Mouse (Mus musculus): ENCODE data around the gene Hells. TPM values are rescaled to one million over a fixed set of nuclear protein-coding genes. Genes with fewer than 3 reads are reported as not detected.

Gene Hells
- polyA plus RNA-seq, 1 experiment from 2014 or later, result 86.4 TPM

GRCm38 (mm10) chr19:38944590-38945307, 14.0 kb downstream of the Hells start:
- Histone ChIP-seq H3K4me2 (no peak overlapping the region), H3K27ac (no peak overlapping the region), H3K4me1 (replicated peaks) (no peaks in the 10 kb centered on the region), H3K9ac (replicated peaks) (no peak overlapping the region), H3K36me3 (peaks cover 74% of the 10 kb centered on the region), H3K4me3 (replicated peaks) (no peak overlapping the region), H3K27me3 (no peaks in the 10 kb centered on the region), H3K9me3 (no peaks in the 10 kb centered on the region)
- WGBS, result 91% methylated on average over 2 of the region's 2 CpGs
- ATAC-seq (ENCODE audit: insufficient number of reproducible peaks, insufficient read depth, low FRiP score, low TSS enrichment, low read depth), result no peak

GRCm38 (mm10) chr19:38970741-38971140, 40.0 kb downstream of the Hells start:
- WGBS, result 91% methylated on average over 6 of the region's 6 CpGs
- no peak overlapping the region for H3K4me3 ChIP-seq (replicated peaks)

GRCm38 (mm10) chr19:38972581-38972980, 41.9 kb downstream of the Hells start:
- H3K4me2 ChIP-seq, result no peak overlapping the region
- 71% methylated on average over 5 of the region's 5 CpGs for WGBS
- no peak for ATAC-seq (ENCODE audit: insufficient number of reproducible peaks, insufficient read depth, low FRiP score, low TSS enrichment, low read depth)
- no peak overlapping the region for H3K4me3 ChIP-seq (replicated peaks)
- peaks cover 39% of the 10 kb centered on the region for H3K36me3 ChIP-seq
- H3K9me3 ChIP-seq, result no peaks in the 10 kb centered on the region
- H3K4me1 ChIP-seq (replicated peaks), result no peaks in the 10 kb centered on the region
- no peak overlapping the region for H3K9ac ChIP-seq (replicated peaks)
- H3K27ac ChIP-seq, result no peak overlapping the region
- H3K27me3 ChIP-seq, result no peaks in the 10 kb centered on the region

More at GRCm38 (mm10) chr19:38970741-38971140, 40.0 kb downstream of the Hells start:
- Histone ChIP-seq H3K36me3 (peaks cover 53% of the 10 kb centered on the region), H3K9ac (replicated peaks) (no peak overlapping the region), H3K27me3 (no peaks in the 10 kb centered on the region), H3K4me1 (replicated peaks) (no peaks in the 10 kb centered on the region), H3K27ac (no peak overlapping the region), H3K9me3 (no peaks in the 10 kb centered on the region), H3K4me2 (no peak overlapping the region)
- no peak for ATAC-seq (ENCODE audit: insufficient number of reproducible peaks, insufficient read depth, low FRiP score, low TSS enrichment, low read depth)

GRCm38 (mm10) chr19:38973666-38974065, 43.0 kb downstream of the Hells start:
- peaks cover 35% of the 10 kb centered on the region for H3K36me3 ChIP-seq
- no peaks in the 10 kb centered on the region for H3K27me3 ChIP-seq
- ATAC-seq (ENCODE audit: insufficient number of reproducible peaks, insufficient read depth, low FRiP score, low TSS enrichment, low read depth), result no peak
- WGBS, result 74% methylated on average over 7 of the region's 7 CpGs
- H3K27ac ChIP-seq, result no peak overlapping the region
- H3K9me3 ChIP-seq, result no peaks in the 10 kb centered on the region
- no peak overlapping the region for H3K4me2 ChIP-seq
- H3K4me1 ChIP-seq (replicated peaks), result no peaks in the 10 kb centered on the region
- no peak overlapping the region for H3K9ac ChIP-seq (replicated peaks)
- H3K4me3 ChIP-seq (replicated peaks), result no peak overlapping the region

GRCm38 (mm10) chr19:38976269-38976668, 45.6 kb downstream of the Hells start:
- Histone ChIP-seq H3K9me3 (no peaks in the 10 kb centered on the region), H3K27me3 (no peaks in the 10 kb centered on the region), H3K4me1 (replicated peaks) (no peaks in the 10 kb centered on the region), H3K27ac (no peak overlapping the region), H3K36me3 (peaks cover 16% of the 10 kb centered on the region), H3K4me2 (no peak overlapping the region), H3K4me3 (replicated peaks) (no peak overlapping the region), H3K9ac (replicated peaks) (no peak overlapping the region)
- no peak for ATAC-seq (ENCODE audit: insufficient number of reproducible peaks, insufficient read depth, low FRiP score, low TSS enrichment, low read depth)

DNA sequence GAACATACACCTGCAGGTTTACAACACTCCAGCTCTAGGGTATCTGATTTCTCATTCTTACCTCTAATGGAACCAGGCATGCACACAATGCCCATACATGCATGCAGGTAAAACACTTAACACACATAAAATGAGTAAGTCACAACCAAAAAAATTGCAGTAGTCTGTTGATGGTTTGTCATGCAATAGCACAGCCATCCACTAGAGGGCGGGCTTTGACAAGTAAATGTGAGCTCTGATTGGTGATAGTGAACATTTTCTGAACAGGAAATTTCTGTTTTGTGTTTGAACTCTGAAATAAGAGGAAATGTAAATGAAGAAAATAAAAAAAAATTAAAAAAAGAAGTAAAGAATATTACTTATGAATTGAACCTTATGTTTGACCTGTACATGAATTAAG, 51.3 kb downstream of the Hells start:
- Histone ChIP-seq H3K27me3 (no peaks in the 10 kb centered on the region), H3K36me3 (no peaks in the 10 kb centered on the region), H3K9ac (replicated peaks) (no peak overlapping the region), H3K27ac (no peak overlapping the region), H3K9me3 (no peaks in the 10 kb centered on the region), H3K4me2 (no peak overlapping the region), H3K4me3 (replicated peaks) (no peak overlapping the region), H3K4me1 (replicated peaks) (no peaks in the 10 kb centered on the region)
- no peak for ATAC-seq (ENCODE audit: insufficient number of reproducible peaks, insufficient read depth, low FRiP score, low TSS enrichment, low read depth)
- WGBS, result 0% methylated on average over 1 of the region's 1 CpGs

DNA sequence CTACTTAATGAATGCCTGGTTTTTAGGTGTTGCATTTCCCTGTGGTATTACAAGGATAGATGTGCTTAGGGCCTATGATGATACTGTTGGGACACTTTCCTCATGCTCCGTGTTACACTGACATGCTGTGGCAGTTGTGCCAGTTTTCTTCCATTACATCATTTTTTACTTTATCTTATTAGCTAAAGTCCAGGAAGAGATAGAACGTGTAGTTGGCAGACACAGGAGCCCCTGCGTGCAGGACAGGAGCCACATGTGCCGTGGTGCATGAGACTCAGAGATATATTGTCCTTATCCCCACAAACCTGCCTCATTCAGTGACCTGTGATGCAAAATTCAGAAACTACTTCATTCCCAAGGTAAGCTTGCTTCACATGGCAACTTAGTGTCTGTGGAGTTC, 67.5 kb downstream of the Hells start:
- Histone ChIP-seq H3K9me3 (peaks cover 6% of the 10 kb centered on the region; the same call in 1 of the 2 replicates), H3K4me3 (replicated peaks) (no peak overlapping the region), H3K4me2 (no peak overlapping the region), H3K4me1 (replicated peaks) (no peaks in the 10 kb centered on the region), H3K9ac (replicated peaks) (no peak overlapping the region), H3K36me3 (no peaks in the 10 kb centered on the region), H3K27ac (no peak overlapping the region), H3K27me3 (no peaks in the 10 kb centered on the region)
- 84% methylated on average over 4 of the region's 4 CpGs for WGBS
- no peak for ATAC-seq (ENCODE audit: insufficient number of reproducible peaks, insufficient read depth, low FRiP score, low TSS enrichment, low read depth)

DNA sequence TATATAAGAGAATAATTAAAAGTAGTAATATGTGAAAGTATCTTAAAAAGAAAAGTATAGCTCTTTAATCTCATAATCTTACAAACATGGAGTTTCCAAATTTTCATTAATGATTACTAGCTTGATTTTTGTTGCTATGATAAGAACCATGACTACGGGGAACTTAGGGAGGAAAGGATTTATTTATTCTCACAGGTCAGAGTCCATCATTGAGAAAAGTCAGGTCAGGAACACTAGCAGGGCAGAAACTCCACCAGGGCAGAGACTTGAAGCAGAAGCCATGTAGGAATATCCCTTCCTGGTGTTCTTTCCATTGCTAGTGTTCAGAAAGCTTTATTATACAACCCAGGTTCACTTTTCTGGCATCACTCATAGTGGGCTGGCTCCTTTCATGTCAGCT, 68.0 kb downstream of the Hells start:
- WGBS, result 77% methylated on average over 1 of the region's 1 CpGs
- no peak overlapping the region for H3K4me3 ChIP-seq (replicated peaks)

GRCm38 (mm10) chr19:39005132-39005531, 74.4 kb downstream of the Hells start:
- H3K27me3 ChIP-seq, result no peaks in the 10 kb centered on the region
- no peaks in the 10 kb centered on the region for H3K36me3 ChIP-seq
- H3K4me3 ChIP-seq (replicated peaks), result no peak overlapping the region
- ATAC-seq (ENCODE audit: insufficient number of reproducible peaks, insufficient read depth, low FRiP score, low TSS enrichment, low read depth), result no peak
- 87% methylated on average over 1 of the region's 1 CpGs for WGBS
- no peaks in the 10 kb centered on the region for H3K4me1 ChIP-seq (replicated peaks)
- no peak overlapping the region for H3K27ac ChIP-seq
- H3K4me2 ChIP-seq, result no peak overlapping the region
- H3K9ac ChIP-seq (replicated peaks), result no peak overlapping the region
- H3K9me3 ChIP-seq, result no peaks in the 10 kb centered on the region

More for the DNA sequence above, 68.0 kb downstream of the Hells start:
- H3K27me3 ChIP-seq, result no peaks in the 10 kb centered on the region
- H3K27ac ChIP-seq, result no peak overlapping the region
- no peaks in the 10 kb centered on the region for H3K36me3 ChIP-seq
- peaks cover 1% of the 10 kb centered on the region; the same call in 1 of the 2 replicates for H3K9me3 ChIP-seq
- H3K4me2 ChIP-seq, result no peak overlapping the region
- no peaks in the 10 kb centered on the region for H3K4me1 ChIP-seq (replicated peaks)
- H3K9ac ChIP-seq (replicated peaks), result no peak overlapping the region
- ATAC-seq (ENCODE audit: insufficient number of reproducible peaks, insufficient read depth, low FRiP score, low TSS enrichment, low read depth), result no peak

DNA sequence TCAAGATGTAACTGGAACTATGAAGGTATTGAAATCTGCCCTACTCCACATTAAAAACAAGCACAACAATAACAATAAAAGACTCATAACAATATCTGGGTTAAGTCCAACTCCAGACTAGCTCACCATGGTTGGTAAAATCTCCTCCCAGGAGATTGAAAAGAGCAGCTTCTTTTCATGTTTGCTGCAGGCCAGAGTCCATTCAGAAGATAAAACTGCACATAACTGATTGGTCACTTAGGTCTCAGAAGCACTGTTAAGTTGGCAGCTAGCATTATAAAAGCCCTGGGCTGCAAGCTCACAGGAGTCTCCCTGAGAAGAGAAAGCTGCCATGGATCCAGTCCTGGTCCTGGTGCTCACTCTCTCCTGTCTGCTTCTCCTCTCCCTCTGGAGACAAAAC, 76.0 kb downstream of the Hells start, which contains the start of gene Cyp2c55:
TSS of gene Cyp2c55 (plus strand) at position 305 of the 400 bp plus-strand sequence.
- H3K27me3 ChIP-seq, result no peaks in the 10 kb centered on the region
- H3K27ac ChIP-seq, result no peak within 1 kb of the TSS
- H3K9me3 ChIP-seq, result no peaks in the 10 kb centered on the region
- H3K4me3 ChIP-seq (replicated peaks), result no peak within 1 kb of the TSS
- H3K9ac ChIP-seq (replicated peaks), result no peak within 1 kb of the TSS
- no peaks in the 10 kb centered on the region for H3K36me3 ChIP-seq
- ATAC-seq (ENCODE audit: insufficient number of reproducible peaks, insufficient read depth, low FRiP score, low TSS enrichment, low read depth), result no peak
- H3K4me2 ChIP-seq, result no peak within 1 kb of the TSS
- no peaks in the 10 kb centered on the region for H3K4me1 ChIP-seq (replicated peaks)
